Mouse (Mus musculus): ENCODE measurements at regions not wholly inside any gene's neighbourhood (a gene's known extent, or its start where the extent isn't known, plus 50 kb on each side); places are given as distances from the start of the nearest gene placed in this dataset.
A peak's percentile ranks its signal among the peaks of the same experiment; 100 is the strongest.

GRCm38 (mm10) chr8:102845362-102845761 lies 59.9 kb upstream of the Cdh11 start:
- DNase-seq (ENCODE audit: low spot score in 2 of 2) = no peak

GRCm38 (mm10) chr8:102860021-102860420 lies 74.6 kb upstream of the Cdh11 start:
- DNase-seq (ENCODE audit: low spot score in 2 of 2) = no peak

- no peak for DNase-seq (ENCODE audit: low spot score in 2 of 2)
These were observed 114.1 kb upstream of the Cdh11 start for GRCm38 (mm10) chr8:102899525-102899924.

- no peak for DNase-seq (ENCODE audit: low spot score in 2 of 2)
These were observed 115.2 kb upstream of the Cdh11 start for GRCm38 (mm10) chr8:102900662-102901061.

GRCm38 (mm10) chr8:102907444-102907843 lies 122.0 kb upstream of the Cdh11 start:
- DNase-seq (ENCODE audit: low spot score in 2 of 2) = no peak

- DNase-seq (ENCODE audit: low spot score in 2 of 2) = no peak
These were observed 145.9 kb upstream of the Cdh11 start for GRCm38 (mm10) chr8:102931342-102931835.

- no peak for DNase-seq (ENCODE audit: low spot score in 2 of 2)
These were observed 153.3 kb upstream of the Cdh11 start for GRCm38 (mm10) chr8:102938771-102939170.

- DNase-seq (ENCODE audit: low spot score in 2 of 2) = no peak
These were observed 160.1 kb upstream of the Cdh11 start for GRCm38 (mm10) chr8:102945546-102945945.

GRCm38 (mm10) chr8:102978161-102978581 lies 192.7 kb upstream of the Cdh11 start:
- no peak for DNase-seq (ENCODE audit: low spot score in 2 of 2)

GRCm38 (mm10) chr8:102983220-102983909 lies 197.9 kb upstream of the Cdh11 start:
- DNase-seq (ENCODE audit: low spot score in 2 of 2) = no peak

GRCm38 (mm10) chr8:102983910-102984225 lies 198.4 kb upstream of the Cdh11 start:
- no peak for DNase-seq (ENCODE audit: low spot score in 2 of 2)

- DNase-seq (ENCODE audit: low spot score in 2 of 2) = no peak
These were observed 222.0 kb upstream of the Cdh11 start for GRCm38 (mm10) chr8:103007284-103007984.

- DNase-seq (ENCODE audit: low spot score in 2 of 2) = peak in 1 of 2 experiments; percentile 2
These were observed 233.7 kb upstream of the Cdh11 start for GRCm38 (mm10) chr8:103019121-103019520.

GRCm38 (mm10) chr8:103023237-103023636 lies 237.8 kb upstream of the Cdh11 start:
- no peak for DNase-seq (ENCODE audit: low spot score in 2 of 2)

- no peak for DNase-seq (ENCODE audit: low spot score in 2 of 2)
These were observed 246.3 kb upstream of the Cdh11 start for GRCm38 (mm10) chr8:103031708-103032107.

- no peak for DNase-seq (ENCODE audit: low spot score in 2 of 2)
These were observed 248.5 kb upstream of the Cdh11 start for GRCm38 (mm10) chr8:103033956-103034355.

GRCm38 (mm10) chr8:103072079-103072635 lies 286.7 kb upstream of the Cdh11 start:
- DNase-seq (ENCODE audit: low spot score in 2 of 2) = no peak

GRCm38 (mm10) chr8:103072646-103073045 lies 287.2 kb upstream of the Cdh11 start:
- no peak for DNase-seq (ENCODE audit: low spot score in 2 of 2)

GRCm38 (mm10) chr8:103078559-103078958 lies 293.1 kb upstream of the Cdh11 start:
- no peak for DNase-seq (ENCODE audit: low spot score in 2 of 2)

- DNase-seq (ENCODE audit: low spot score in 2 of 2) = peak in 1 of 2 experiments; percentile 2
These were observed 301.6 kb upstream of the Cdh11 start for GRCm38 (mm10) chr8:103086956-103087482.

- DNase-seq (ENCODE audit: low spot score in 2 of 2) = no peak
These were observed 311.2 kb upstream of the Cdh11 start for GRCm38 (mm10) chr8:103096496-103097092.

GRCm38 (mm10) chr8:103125581-103125980 lies 340.1 kb upstream of the Cdh11 start:
- DNase-seq (ENCODE audit: low spot score in 2 of 2) = no peak
